Mouse (Mus musculus) C2C12 (cell line): ENCODE measurements around the gene Rev1.

ENCODE experiments used
- CEBPB ChIP-seq: IDR thresholded peaks from one replicate; pipeline ENCODE4 v1.6.1; 2011; ENCODE audit warnings: low read depth, mild to moderate bottlenecking, control low read depth, moderate library complexity
- CTCF ChIP-seq: IDR thresholded peaks from one replicate; pipeline ENCODE4 v1.5.1; 2011; ENCODE audit not compliant: control insufficient read depth, insufficient read depth, insufficient read length
- MAX ChIP-seq: IDR thresholded peaks from one replicate; pipeline ENCODE4 v1.6.1; 2011; ENCODE audit warnings: mild to moderate bottlenecking, control low read depth
- MYOD1 ChIP-seq: IDR thresholded peaks from one replicate; pipeline ENCODE4 v1.6.1; 2011; ENCODE audit warnings: low read depth; ENCODE audit not compliant: control insufficient read depth, insufficient read length
- MYOG ChIP-seq: IDR thresholded peaks from one replicate; pipeline ENCODE4 v1.6.1; 2011; ENCODE audit not compliant: control insufficient read depth, insufficient read length; ENCODE audit errors: extremely low read depth
- USF1 ChIP-seq: IDR thresholded peaks from one replicate; pipeline ENCODE4 v1.6.1; 2011; ENCODE audit warnings: low read depth, mild to moderate bottlenecking, control low read depth, moderate library complexity

GRCm38 (mm10) chr1:38037375-38037774, 92.2 kb downstream of the Rev1 start:
- no peak for TF ChIP-seq USF1
- no peak for TF ChIP-seq CTCF
- no peak for TF ChIP-seq MAX
- no peak for TF ChIP-seq MYOD1
- no peak for TF ChIP-seq CEBPB
- no peak for TF ChIP-seq MYOG
